Mouse (Mus musculus) left cerebral cortex, postnatal 4 days (tissue): Measurements from ENCODE around the gene Tc2n. TPM values are rescaled to one million over a fixed set of nuclear protein-coding genes. Genes with fewer than 3 reads are reported as not detected.
"Not testable (repeated sequence)": the region's sequence is repeated elsewhere in the genome, so short reads cannot be mapped to it uniquely, and the experiment has no call there.

Experiments
- DNase-seq: peaks from one replicate; pipeline ENCODE4 v3.0.0-alpha.2; 2022
- intact Hi-C: fragments of 180-260 bp; cut with DNase I; formaldehyde crosslinking; loops from one replicate; pipeline ENCODE4 v1.15.1; 2025
- total RNA-seq, 2 experiments: library from RNA; stranded (reverse); gene quantifications; 2 replicates each; pipeline ENCODE4 v1.2.3; 2021

Gene Tc2n
- under 1 TPM; 0.38 to 0.64 TPM for total RNA-seq

- intact Hi-C loops: no loop called here
- DNase-seq: peak; percentile 43
Observed at GRCm38 (mm10) chr12:101718054-101718754, at the start of gene Tc2n. Gene Tc2n, minus strand, starts transcription at chr12:101718523.

- intact Hi-C loops: no loop called here
- peak; percentile 9 for DNase-seq
Observed at GRCm38 (mm10) chr12:101767306-101768053, 49.2 kb upstream of the Tc2n start.

- no peak for DNase-seq
- intact Hi-C loops: no loop called here
Observed at GRCm38 (mm10) chr12:101766228-101766852, 48.0 kb upstream of the Tc2n start.

GRCm38 (mm10) chr12:101764870-101765269 lies 46.5 kb upstream of the Tc2n start:
- DNase-seq: no peak
- intact Hi-C loops: no loop called here

- no peak for DNase-seq
- intact Hi-C loops: no loop called here
Observed at GRCm38 (mm10) chr12:101763065-101763464, 44.7 kb upstream of the Tc2n start.

- DNase-seq: no peak
- intact Hi-C loops: no loop called here
Observed at GRCm38 (mm10) chr12:101762054-101762453, 43.7 kb upstream of the Tc2n start.

GRCm38 (mm10) chr12:101759440-101760045 lies 41.2 kb upstream of the Tc2n start:
- intact Hi-C loops: no loop called here
- DNase-seq: no peak

GRCm38 (mm10) chr12:101758698-101759097 lies 40.4 kb upstream of the Tc2n start:
- no peak for DNase-seq
- intact Hi-C loops: no loop called here

GRCm38 (mm10) chr12:101742375-101742774 lies 24.1 kb upstream of the Tc2n start:
- intact Hi-C loops: no loop called here

GRCm38 (mm10) chr12:101740486-101740885 lies 22.2 kb upstream of the Tc2n start:
- no peak for DNase-seq
- intact Hi-C loops: no loop called here

More at GRCm38 (mm10) chr12:101742375-101742774, 24.1 kb upstream of the Tc2n start:
- no peak for DNase-seq

GRCm38 (mm10) chr12:101740045-101740444 lies 21.7 kb upstream of the Tc2n start:
- no peak for DNase-seq
- intact Hi-C loops: no loop called here

GRCm38 (mm10) chr12:101718755-101719150 lies 430 bp upstream of the Tc2n start:
- intact Hi-C loops: no loop called here
- DNase-seq: no peak

GRCm38 (mm10) chr12:101699176-101699575 lies 19.1 kb downstream of the Tc2n start:
- no peak for DNase-seq
- intact Hi-C loops: no loop called here

GRCm38 (mm10) chr12:101696521-101696920 lies 21.8 kb downstream of the Tc2n start:
- DNase-seq: no peak
- intact Hi-C loops: no loop called here

- intact Hi-C loops: no loop called here
- no peak for DNase-seq
Observed at GRCm38 (mm10) chr12:101680538-101680937, 37.8 kb downstream of the Tc2n start.

GRCm38 (mm10) chr12:101667502-101667901 lies 50.8 kb downstream of the Tc2n start:
- DNase-seq: no peak
- intact Hi-C loops: no loop called here

GRCm38 (mm10) chr12:101633137-101633536 lies 85.2 kb downstream of the Tc2n start:
- intact Hi-C loops: no loop called here

GRCm38 (mm10) chr12:101606622-101607021 lies 111.7 kb downstream of the Tc2n start:
- intact Hi-C loops: loop anchor here (5.0 kb wide), 1 partner anchor 484 kb away; no protein-coding TSS in a partner anchor
- not testable (repeated sequence) for DNase-seq

More at GRCm38 (mm10) chr12:101633137-101633536, 85.2 kb downstream of the Tc2n start:
- no peak for DNase-seq
